Mouse (Mus musculus) forebrain, postnatal 0 days (tissue): ENCODE results near the gene Duox2. TPM values are rescaled to one million over a fixed set of nuclear protein-coding genes. Genes with fewer than 3 reads are reported as not detected.

Experiments
- ATAC-seq: fragments of 200-750 bp; cut with Nextera tagmentation; 2 replicates; pipeline ENCODE4 v1.8.0; 2017; ENCODE audit warnings: mild to moderate bottlenecking, moderate library complexity
- DNase-seq: peaks from one replicate; pipeline ENCODE4 v3.0.0-alpha.2; 2015
- H3K27ac ChIP-seq: fragments of 300-500 bp; sonication (generic); 2 replicates; pipeline ENCODE4 v1.5.1; 2014; ENCODE audit warnings: low read depth, mild to moderate bottlenecking, antibody characterized with exemption, low read length, moderate library complexity, mixed read lengths
- H3K27me3 ChIP-seq: fragments of 300-500 bp; sonication (generic); 2 replicates; pipeline ENCODE4 v1.6.1; 2014; ENCODE audit warnings: mild to moderate bottlenecking, low read length, mixed read lengths; ENCODE audit not compliant: insufficient read depth
- H3K36me3 ChIP-seq: fragments of 300-500 bp; sonication (generic); 2 replicates; pipeline ENCODE4 v1.6.1; 2014; ENCODE audit warnings: mild to moderate bottlenecking, moderate library complexity; ENCODE audit not compliant: insufficient read depth
- H3K4me1 ChIP-seq: fragments of 300-500 bp; sonication (generic); 2 replicates; pipeline ENCODE4 v1.6.1; 2014; ENCODE audit warnings: antibody characterized with exemption; ENCODE audit not compliant: insufficient read depth
- H3K4me2 ChIP-seq: fragments of 300-500 bp; sonication (generic); 2 replicates; pipeline ENCODE4 v1.6.1; 2014; ENCODE audit warnings: low read depth, mild to moderate bottlenecking, moderate library complexity
- H3K4me3 ChIP-seq: fragments of 300-500 bp; sonication (generic); 2 replicates; pipeline ENCODE4 v1.5.1; 2014; ENCODE audit warnings: low read depth, low read length, mixed read lengths
- H3K9ac ChIP-seq: fragments of 300-500 bp; sonication (generic); 2 replicates; pipeline ENCODE4 v1.6.1; 2014; ENCODE audit warnings: mild to moderate bottlenecking
- H3K9me3 ChIP-seq: fragments of 300-500 bp; sonication (generic); 2 replicates; pipeline ENCODE4 v1.6.1; 2016; ENCODE audit warnings: low read length
- CTCF ChIP-seq: sonication (generic); IDR thresholded peaks from 2 replicates; pipeline ENCODE4 v1.5.1; 2016; ENCODE audit warnings: antibody characterized with exemption, control low read depth, low read depth
- WGBS: fragments of 180-500 bp; shearing (Covaris S2); extraction: QIAGEN DNeasy Blood & Tissue Kit; methylation state at CpG from one replicate; pipeline ENCODE4 v1.1.7; 2014; 5-methylcytosine and 5-hydroxymethylcytosine counted together
- polyA plus RNA-seq: library from polyadenylated mRNA; unstranded; fragments of >200 nt; fragmentation: Nextera tagmentation; extraction: Ambion mirVana; gene quantifications from 2 replicates; pipeline ENCODE4 v1.2.1, GENCODE M21; 2015
- total RNA-seq: library from RNA; depleted of rRNA; stranded (reverse); fragments of >200 nt; gene quantifications from 2 replicates; pipeline ENCODE4 v1.2.3, GENCODE M21; 2014

The Duox2 gene
- total and polyA plus RNA-seq, 2 experiments from 2014 or later = 0.14 TPM; not detected in 1

DNA sequence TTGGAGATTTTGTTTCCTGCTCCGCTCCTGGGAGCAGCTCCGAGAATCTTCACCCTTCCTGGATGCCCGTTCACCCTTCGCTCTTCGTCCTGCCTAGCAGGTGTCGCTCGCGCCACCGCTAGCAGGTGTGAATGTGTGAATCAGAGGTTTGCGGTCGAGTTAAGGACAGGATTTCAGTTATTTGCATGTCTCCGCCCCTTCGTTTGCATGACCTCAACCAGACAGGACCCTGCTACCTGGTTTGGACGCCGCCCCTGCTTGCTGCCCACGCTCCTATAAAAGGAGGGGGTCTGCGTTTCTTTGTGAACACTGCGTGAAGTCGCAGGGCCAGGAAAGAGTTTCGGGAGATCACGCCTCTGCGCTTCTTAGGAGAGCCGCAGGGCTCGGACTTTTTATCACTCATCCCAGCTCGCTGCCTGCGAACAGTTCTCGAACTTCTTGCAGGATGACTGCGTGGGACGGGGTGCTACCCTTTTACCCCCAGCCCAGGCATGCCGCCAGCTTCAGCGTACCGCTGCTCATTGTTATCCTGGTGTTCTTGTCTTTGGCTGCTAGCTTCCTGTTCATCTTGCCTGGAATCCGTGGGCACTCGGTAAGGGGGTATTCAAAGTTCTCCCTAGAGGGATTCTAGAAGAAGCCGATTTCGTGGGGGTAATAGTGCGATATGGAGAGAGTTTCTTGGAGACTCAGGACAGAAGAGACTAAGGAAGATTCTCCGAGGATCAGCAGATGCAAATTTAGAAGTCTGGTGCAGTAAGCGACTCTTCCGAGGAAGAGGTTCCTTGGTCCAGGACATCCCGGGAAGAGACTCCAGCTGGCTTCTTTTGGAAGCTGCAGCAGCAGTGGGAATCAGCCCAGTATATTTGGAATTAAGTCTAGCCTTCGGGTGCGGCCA, 594 bp upstream of the Duox2 start, which contains the start of gene Duoxa2:
Gene Duoxa2 (plus strand): TSS at position 305 of the 895 bp plus-strand sequence.
- peak within 1 kb of the TSS; percentile 36 for H3K4me2 ChIP-seq
- no peak for TF ChIP-seq CTCF
- no peak for ATAC-seq
- H3K4me1 ChIP-seq = peaks cover 19% of the 10 kb centered on the region
- H3K4me3 ChIP-seq = peak within 1 kb of the TSS; percentile 27
- H3K36me3 ChIP-seq = no peaks in the 10 kb centered on the region
- H3K27ac ChIP-seq = no peak within 1 kb of the TSS
- no peak within 1 kb of the TSS for H3K9ac ChIP-seq
- WGBS = 3% methylated on average over 43 of the region's 43 CpGs
- H3K9me3 ChIP-seq = no peaks in the 10 kb centered on the region
- DNase-seq = no peak
- peaks cover 51% of the 10 kb centered on the region for H3K27me3 ChIP-seq

DNA sequence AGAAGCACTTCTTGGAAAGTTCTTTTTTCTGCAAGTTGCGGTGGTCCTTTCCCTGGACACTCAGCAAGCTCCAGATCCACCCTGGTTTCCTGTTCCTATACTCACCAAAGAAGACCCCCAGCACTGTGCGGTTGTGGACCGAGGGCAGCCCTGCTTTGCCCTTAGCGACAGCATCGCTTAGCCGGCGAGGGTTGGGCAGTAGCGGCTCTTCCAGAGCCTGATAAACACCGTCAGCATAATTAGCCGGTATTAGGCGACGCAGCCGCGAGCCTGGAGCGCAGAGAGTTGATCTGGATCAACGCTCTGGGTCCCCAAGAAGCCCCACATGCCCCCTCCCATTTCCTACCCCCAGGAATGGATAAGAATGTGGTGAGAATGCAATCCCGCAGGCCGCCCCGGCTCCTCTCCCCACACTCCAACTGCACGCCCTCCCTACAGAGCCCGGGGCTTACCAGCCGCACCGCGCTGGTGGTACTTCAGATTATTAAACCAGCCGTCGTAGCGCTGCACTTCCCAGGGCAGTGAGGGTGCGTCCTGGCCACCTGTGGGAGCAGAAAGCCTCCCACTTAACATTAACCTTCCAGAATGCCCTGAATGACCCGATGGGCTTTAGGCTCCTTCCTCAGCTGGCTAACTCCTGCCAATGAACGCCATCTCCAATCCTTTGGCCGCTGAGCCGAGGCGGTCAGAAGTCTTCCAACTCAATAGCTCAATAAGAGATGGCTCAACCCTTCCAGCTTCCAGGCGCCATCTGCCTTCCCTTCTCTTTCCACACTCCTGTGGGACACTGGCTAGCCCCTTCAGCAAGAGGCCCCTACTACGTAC, 766 bp downstream of the Duox2 start:
- ATAC-seq = no peak
- no peaks in the 10 kb centered on the region for H3K9me3 ChIP-seq
- H3K4me1 ChIP-seq = peaks cover 19% of the 10 kb centered on the region
- no peak overlapping the region for H3K9ac ChIP-seq
- no peak overlapping the region for H3K4me3 ChIP-seq
- no peak for TF ChIP-seq CTCF
- WGBS = 3% methylated on average over 35 of the region's 35 CpGs
- H3K36me3 ChIP-seq = no peaks in the 10 kb centered on the region
- peaks cover 51% of the 10 kb centered on the region for H3K27me3 ChIP-seq
- H3K27ac ChIP-seq = no peak overlapping the region
- H3K4me2 ChIP-seq = peak overlapping the region; percentile 23
- DNase-seq = no peak

DNA sequence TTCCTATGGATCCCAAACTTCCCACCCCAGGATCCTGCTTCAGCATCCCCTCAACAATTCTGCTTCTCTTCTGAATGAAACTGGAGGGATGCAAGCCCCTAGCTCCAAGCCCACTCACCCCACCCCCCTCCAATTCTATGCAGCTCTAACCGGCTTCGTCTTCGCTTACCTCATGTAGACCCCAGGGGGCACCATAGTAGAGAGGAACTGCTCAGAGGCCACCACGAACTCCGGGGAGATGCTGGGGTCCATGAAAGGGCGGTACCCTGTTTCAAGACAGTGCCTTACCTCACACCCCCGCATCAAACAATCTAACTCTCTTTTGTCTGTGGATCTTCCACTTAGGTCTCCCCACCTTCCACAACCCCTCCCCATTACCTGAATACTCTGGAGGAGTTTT, 3.3 kb downstream of the Duox2 start:
- Histone ChIP-seq H3K27ac (no peak overlapping the region), H3K9me3 (no peaks in the 10 kb centered on the region), H3K36me3 (no peaks in the 10 kb centered on the region), H3K4me1 (peaks cover 10% of the 10 kb centered on the region; the same call in 1 of the 2 replicates), H3K9ac (no peak overlapping the region), H3K4me2 (no peak overlapping the region), H3K27me3 (peaks cover 41% of the 10 kb centered on the region), H3K4me3 (no peak overlapping the region)
- TF ChIP-seq CTCF = peak; percentile 28; the same call in 1 of the 2 replicates
- 6% methylated on average over 7 of the region's 7 CpGs for WGBS
- no peak for DNase-seq
- ATAC-seq = 0 out of 2 replicates have a peak, but pooled peaks have one; percentile 29

DNA sequence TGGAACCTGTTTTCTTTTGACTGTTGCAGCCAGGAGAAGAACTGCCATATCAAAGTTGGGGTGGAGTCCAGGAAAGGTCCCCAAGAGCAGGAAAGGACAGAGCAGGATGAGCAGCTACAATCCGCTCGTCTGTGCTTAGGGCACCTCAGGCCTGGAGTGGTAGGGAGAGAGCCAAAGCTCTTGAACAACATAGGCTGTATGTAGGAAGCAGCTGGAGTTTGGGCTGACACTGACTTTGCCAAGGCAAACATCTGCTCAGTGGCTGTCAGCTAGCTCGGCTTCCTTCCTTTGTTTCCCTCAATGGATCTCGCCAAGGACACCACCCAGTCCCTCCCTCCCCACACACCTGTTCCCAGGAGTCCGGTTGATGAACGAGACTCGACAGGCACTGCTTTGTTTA, 12.1 kb downstream of the Duox2 start:
- ATAC-seq (no peak), DNase-seq (no peak)
- no peaks in the 10 kb centered on the region for H3K4me1 ChIP-seq
- H3K27ac ChIP-seq = no peak overlapping the region
- H3K36me3 ChIP-seq = no peaks in the 10 kb centered on the region
- TF ChIP-seq CTCF = no peak
- 65% methylated on average over 7 of the region's 7 CpGs for WGBS
- no peak overlapping the region for H3K4me2 ChIP-seq
- H3K27me3 ChIP-seq = no peaks in the 10 kb centered on the region
- H3K4me3 ChIP-seq = no peak overlapping the region
- no peak overlapping the region for H3K9ac ChIP-seq
- H3K9me3 ChIP-seq = no peaks in the 10 kb centered on the region

DNA sequence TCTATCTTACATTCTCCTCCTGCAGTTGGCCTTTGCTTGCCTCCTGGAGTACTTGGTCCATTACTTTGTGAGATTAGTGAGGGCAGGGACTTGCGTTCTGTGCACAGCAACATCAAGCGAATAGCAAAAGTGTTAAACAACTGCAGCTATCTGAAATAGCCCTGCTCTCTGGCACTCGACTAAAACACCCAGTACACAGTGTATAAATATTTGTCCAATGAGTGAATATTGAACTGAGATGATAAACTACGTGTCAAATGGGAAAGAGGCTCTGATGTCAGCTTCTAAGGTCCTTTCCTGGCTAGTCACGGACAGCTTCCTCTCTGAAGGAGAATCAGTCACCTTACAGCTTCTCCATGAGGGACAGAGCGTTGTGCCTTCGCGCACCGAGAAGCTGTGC, 14.2 kb downstream of the Duox2 start:
- Histone ChIP-seq H3K27ac (no peak overlapping the region), H3K9ac (no peak overlapping the region), H3K9me3 (no peaks in the 10 kb centered on the region), H3K27me3 (no peaks in the 10 kb centered on the region), H3K4me1 (no peaks in the 10 kb centered on the region), H3K4me3 (no peak overlapping the region), H3K36me3 (no peaks in the 10 kb centered on the region), H3K4me2 (no peak overlapping the region)
- TF ChIP-seq CTCF = no peak
- no peak for DNase-seq
- no peak for ATAC-seq
- 88% methylated on average over 9 of the region's 9 CpGs for WGBS

DNA sequence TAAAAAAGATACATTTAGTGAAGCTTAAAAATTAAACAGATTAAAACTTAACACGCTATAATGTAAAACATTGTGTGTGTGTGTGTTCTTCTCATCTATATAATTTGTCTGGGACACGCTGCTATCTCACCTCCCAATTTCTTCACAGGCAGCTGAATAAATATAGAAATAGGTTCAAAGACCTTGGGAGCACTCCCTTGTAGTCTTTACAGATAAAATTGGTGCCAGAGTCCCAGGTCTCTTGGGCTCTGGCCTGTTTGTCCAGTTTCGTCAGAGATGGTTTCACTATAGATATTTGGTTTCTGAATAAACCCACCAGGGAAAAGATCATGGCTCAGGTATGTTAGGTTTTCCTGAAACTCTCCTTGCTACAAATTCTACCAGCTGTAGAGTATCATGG, 19.5 kb downstream of the Duox2 start:
- no peak overlapping the region for H3K4me3 ChIP-seq
- ATAC-seq = no peak
- no peak overlapping the region for H3K4me2 ChIP-seq
- no peaks in the 10 kb centered on the region for H3K27me3 ChIP-seq
- no peaks in the 10 kb centered on the region for H3K4me1 ChIP-seq
- TF ChIP-seq CTCF = no peak
- H3K9ac ChIP-seq = no peak overlapping the region
- H3K27ac ChIP-seq = no peak overlapping the region
- no peaks in the 10 kb centered on the region for H3K36me3 ChIP-seq
- 92% methylated on average over 3 of the region's 3 CpGs for WGBS
- H3K9me3 ChIP-seq = no peaks in the 10 kb centered on the region
- no peak for DNase-seq
